Mouse (Mus musculus) neutrophil, adult 59 days (primary cell): ENCODE results near the gene Chrnb2. TPM values are rescaled to one million over a fixed set of nuclear protein-coding genes. Genes with fewer than 3 reads are reported as not detected.

Experiments
- total RNA-seq, 2 experiments: library from RNA; stranded (reverse); gene quantifications; 1 replicate in 1 of 2; 2 replicates in 1 of 2; pipeline ENCODE4 v1.2.4; 2023

Gene Chrnb2
- total RNA-seq: under 1 TPM; 0.29 to 0.53 TPM

GRCm38 (mm10) chr3:89764119-89764724 is at the start of gene Chrnb2:
Gene Chrnb2, minus strand, starts transcription at chr3:89764632.

GRCm38 (mm10) chr3:89772968-89773709 is 8.7 kb upstream of the Chrnb2 start, which contains the start of gene Ube2q1:
Gene Ube2q1, plus strand, starts transcription at chr3:89773616.

GRCm38 (mm10) chr3:89714359-89715206 is 49.8 kb downstream of the Chrnb2 start, which contains the start of gene Adar:
Gene Adar, plus strand, starts transcription at chr3:89715022.

Other genes starting within 250 kb of the Chrnb2 start
- under 1 TPM; 0.07 to 0.09 TPM for gene Kcnn3, start 244.5 kb downstream of the Chrnb2 start, total RNA-seq
- 10 to 100 TPM; 66.7 to 71.3 TPM for gene Adar, start 49.6 kb downstream of the Chrnb2 start, total RNA-seq
- gene Ube2q1, start 9.0 kb upstream of the Chrnb2 start, total RNA-seq: 10 to 100 TPM; 67.4 to 73.1 TPM
- gene She, start 66.7 kb upstream of the Chrnb2 start, total RNA-seq: under 1 TPM; 0.09 TPM
- gene Il6ra, start 148.6 kb upstream of the Chrnb2 start, total RNA-seq: 100 to 1,000 TPM; 113 to 137 TPM
- gene Atp8b2, start 198.9 kb upstream of the Chrnb2 start, total RNA-seq: 10 to 100 TPM; 12.7 to 13.2 TPM
- 10 to 100 TPM; 37.6 to 45.4 TPM for gene Hax1, start 234.1 kb upstream of the Chrnb2 start, total RNA-seq